24 mouse cellular contexts compared by ENCODE assay signal in the genomic region with DNA sequence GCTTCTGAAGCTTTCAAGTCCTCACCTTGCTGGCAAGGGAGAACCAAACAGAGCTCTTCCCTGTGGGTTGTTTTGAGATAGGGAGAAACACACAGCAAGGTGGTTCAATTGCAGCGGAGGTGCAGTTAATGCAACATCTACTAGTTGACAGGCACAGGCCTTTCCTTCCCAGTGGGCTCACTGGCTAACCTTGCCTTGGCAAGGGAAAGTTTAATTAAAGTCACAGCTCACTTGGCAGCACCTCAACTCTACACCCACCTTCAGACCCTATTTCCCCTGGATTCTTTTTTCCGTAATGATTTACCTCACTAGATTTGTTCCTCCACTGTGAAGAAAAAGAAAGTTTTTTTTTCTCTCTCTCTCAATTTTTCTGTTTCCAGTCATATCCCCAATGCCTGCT.
"Had no signal": no experiment of that assay in that cellular context is flagged by ENCODE, and none has a peak within 500 bp of the region (broad histone marks: within the 10 kb centered on the region; RNA-seq: fewer than 3 reads in every experiment).

No protein-coding gene starts in this region.

- H3K27ac ChIP-seq: heart, adult 2 months; heart, embryonic 13.5 days; heart, embryonic 15.5 days; hindbrain, embryonic 13.5 days; hindbrain, embryonic 15.5 days; hindbrain, postnatal 0 days; limb, embryonic 12.5 days; limb, embryonic 15.5 days; liver, embryonic 12.5 days; liver, embryonic 14.5 days had no signal

- DNase-seq: forebrain, postnatal 0 days; gastrocnemius, postnatal 14 days; gastrocnemius, postnatal 36 days; heart, adult 11 months; heart, adult 2 months; heart, postnatal 14 days; heart, postnatal 36 days; kidney, adult 8-10 months; kidney, postnatal 10 days; layer of hippocampus, adult 9-11 months; layer of hippocampus, postnatal 36 days; left cerebral cortex, postnatal 4 days; lung, adult 18-20 months had no signal

- H3K4me3 ChIP-seq: heart, adult 2 months; heart, embryonic 13.5 days; heart, embryonic 15.5 days; hindbrain, embryonic 13.5 days; hindbrain, embryonic 15.5 days; limb, embryonic 12.5 days; limb, embryonic 15.5 days; liver, embryonic 12.5 days had no signal

- H3K9me3 ChIP-seq: heart, embryonic 13.5 days; heart, embryonic 15.5 days; hindbrain, embryonic 13.5 days; hindbrain, embryonic 15.5 days; limb, embryonic 12.5 days; limb, embryonic 15.5 days; liver, embryonic 12.5 days had no signal

- H3K36me3 ChIP-seq: heart, embryonic 13.5 days; heart, embryonic 15.5 days; hindbrain, embryonic 13.5 days; hindbrain, embryonic 15.5 days; limb, embryonic 12.5 days; limb, embryonic 15.5 days; liver, embryonic 12.5 days had no signal

- H3K4me1 ChIP-seq: heart, embryonic 13.5 days; heart, embryonic 15.5 days; hindbrain, embryonic 13.5 days; hindbrain, embryonic 15.5 days; limb, embryonic 12.5 days; limb, embryonic 15.5 days; liver, embryonic 12.5 days had no signal

- H3K4me2 ChIP-seq: heart, embryonic 11.5 days; heart, embryonic 13.5 days; heart, embryonic 15.5 days; hindbrain, embryonic 13.5 days; hindbrain, embryonic 15.5 days; limb, embryonic 12.5 days; limb, embryonic 15.5 days; liver, embryonic 12.5 days had no signal

- ATAC-seq: forebrain, postnatal 0 days; hindbrain, postnatal 0 days; intestine, embryonic 16.5 days; liver, embryonic 12.5 days had no signal

- H3K9ac ChIP-seq: forebrain, postnatal 0 days; heart, embryonic 13.5 days; heart, embryonic 15.5 days; hindbrain, embryonic 13.5 days; hindbrain, embryonic 15.5 days; limb, embryonic 12.5 days; limb, embryonic 15.5 days; liver, embryonic 12.5 days; liver, embryonic 14.5 days had no signal

- H3K27me3 ChIP-seq: heart, embryonic 13.5 days; heart, embryonic 15.5 days; hindbrain, embryonic 13.5 days; hindbrain, embryonic 15.5 days; limb, embryonic 12.5 days; limb, embryonic 15.5 days; liver, embryonic 12.5 days had no signal
